Comparison of ENCODE assay signal across 9 mouse cellular contexts in the genomic region with DNA sequence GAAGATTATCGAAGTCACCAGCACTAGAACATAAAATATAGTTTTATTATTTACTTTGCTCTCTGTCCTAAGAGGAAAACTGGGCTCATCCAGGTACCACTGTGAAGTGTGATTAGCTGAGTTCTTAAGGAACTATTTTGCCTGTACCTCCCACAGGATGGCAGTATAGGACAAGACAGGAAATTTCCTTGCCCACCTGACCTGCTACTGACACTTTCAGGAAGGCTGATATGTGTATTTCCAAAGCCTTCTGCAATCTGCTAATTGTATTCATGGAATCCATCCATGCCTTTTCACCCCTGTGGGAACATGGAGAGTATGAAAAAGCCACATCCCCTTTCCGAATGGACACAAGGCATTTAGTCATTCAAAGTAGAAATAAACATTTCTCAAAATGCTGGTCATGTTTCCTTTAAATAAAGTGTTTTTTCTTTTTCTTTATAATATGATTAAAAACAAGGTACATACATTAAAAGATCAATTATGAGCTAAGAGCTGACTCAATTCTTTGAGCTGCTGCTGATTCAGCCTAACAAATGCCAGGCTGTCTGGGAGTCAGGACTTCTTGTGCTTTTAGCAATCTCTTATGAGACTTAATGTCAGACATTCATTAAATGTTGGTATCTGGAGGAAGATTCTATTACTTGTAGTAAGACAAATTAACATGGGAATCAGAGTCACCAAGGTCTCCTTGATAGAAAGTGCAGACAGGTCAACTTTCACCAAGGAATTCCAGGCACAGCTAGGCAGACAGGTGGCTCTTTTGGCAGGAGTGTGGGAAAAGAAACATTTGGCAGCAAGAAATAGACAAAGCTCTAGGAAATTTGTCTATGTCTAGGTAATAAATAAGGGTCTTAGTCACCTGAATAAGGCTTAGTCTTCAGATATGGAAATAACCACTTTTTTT.
DNase-seq lines count a peak whose midpoint lies in the region; ATAC-seq and TF ChIP-seq lines count a peak whose summit lies in the region.
"Had no signal": no experiment of that assay in that cellular context is flagged by ENCODE, and none has a peak within 500 bp of the region (broad histone marks: within the 10 kb centered on the region; RNA-seq: fewer than 3 reads in every experiment).

No protein-coding gene starts in this region.

- H3K9me3 ChIP-seq in heart, embryonic 11.5 days (replicated peaks; ENCODE audit: control insufficient read depth, low read length): no peaks in the 10 kb centered on the region
- H3K9me3 ChIP-seq in forebrain, embryonic 12.5 days: no peaks in the 10 kb centered on the region
- no peaks in the 10 kb centered on the region for H3K9me3 ChIP-seq in liver, embryonic 12.5 days (replicated peaks)
- H3K9me3 ChIP-seq: lung, embryonic 15.5 days had no signal

- no peak overlapping the region for H3K4me3 ChIP-seq in heart, adult 2 months
- H3K4me3 ChIP-seq in heart, embryonic 11.5 days (ENCODE audit: low read depth, low read length): no peak overlapping the region
- no peak overlapping the region for H3K4me3 ChIP-seq in forebrain, embryonic 12.5 days (replicated peaks)
- H3K4me3 ChIP-seq in liver, embryonic 12.5 days: no peak overlapping the region
- H3K4me3 ChIP-seq: lung, embryonic 15.5 days had no signal

- H3K4me2 ChIP-seq in heart, embryonic 11.5 days: no peak overlapping the region
- no peak overlapping the region for H3K4me2 ChIP-seq in forebrain, embryonic 12.5 days
- H3K4me2 ChIP-seq in liver, embryonic 12.5 days: no peak overlapping the region
- H3K4me2 ChIP-seq: lung, embryonic 15.5 days had no signal

- no peak for ATAC-seq in heart, embryonic 11.5 days (replicated peaks; ENCODE audit: insufficient number of reproducible peaks, low FRiP score, low TSS enrichment)
- ATAC-seq in forebrain, embryonic 12.5 days (ENCODE audit: low FRiP score): peak; percentile 44; the same call in 1 of the 2 replicates
- no peak for ATAC-seq in liver, embryonic 12.5 days
- ATAC-seq in erythroid progenitor cell, adult 5-6 weeks (replicated peaks; ENCODE audit: low FRiP score, poor library complexity, severe bottlenecking): no peak

- WGBS in heart, adult 2 months: 42% methylated on average over 2 of the region's 2 CpGs
- WGBS in heart, embryonic 11.5 days (ENCODE audit: insufficient replicate concordance): 56% methylated on average over 2 of the region's 2 CpGs
- 66% methylated on average over 2 of the region's 2 CpGs for WGBS in forebrain, embryonic 12.5 days
- WGBS in liver, embryonic 12.5 days (ENCODE audit: insufficient replicate concordance): 44% methylated on average over 2 of the region's 2 CpGs

- H3K4me1 ChIP-seq in heart, adult 2 months (ENCODE audit: control insufficient read depth, insufficient read depth, low read length): no peaks in the 10 kb centered on the region
- H3K4me1 ChIP-seq in heart, embryonic 11.5 days (ENCODE audit: control insufficient read depth, insufficient read depth, low read length): no peaks in the 10 kb centered on the region
- 0 out of 2 replicates have a peak, but pooled peaks cover 3% of the 10 kb centered on the region for H3K4me1 ChIP-seq in forebrain, embryonic 12.5 days
- no peaks in the 10 kb centered on the region for H3K4me1 ChIP-seq in liver, embryonic 12.5 days
- H3K4me1 ChIP-seq: lung, embryonic 15.5 days had no signal

- H3K79me2 ChIP-seq in heart, adult 2 months (replicated peaks; ENCODE audit: control insufficient read depth, insufficient read depth, low read length): no peaks in the 10 kb centered on the region

- no peak for TF ChIP-seq EP300 in heart, adult 2 months (IDR thresholded peaks at IDR 0.05; ENCODE audit: insufficient read depth, low read depth, low read length)

- no peaks in the 10 kb centered on the region for H3K36me3 ChIP-seq in heart, adult 2 months (ENCODE audit: control insufficient read depth, insufficient read depth, low read length)
- no peaks in the 10 kb centered on the region for H3K36me3 ChIP-seq in heart, embryonic 11.5 days (ENCODE audit: control insufficient read depth, insufficient read depth, low read length)
- H3K36me3 ChIP-seq in forebrain, embryonic 12.5 days (replicated peaks): no peaks in the 10 kb centered on the region
- H3K36me3 ChIP-seq in liver, embryonic 12.5 days: no peaks in the 10 kb centered on the region
- H3K36me3 ChIP-seq: lung, embryonic 15.5 days had no signal

- no peak overlapping the region for H3K9ac ChIP-seq in heart, adult 2 months (ENCODE audit: low read depth, low read length)
- no peak overlapping the region for H3K9ac ChIP-seq in heart, embryonic 11.5 days (ENCODE audit: low read depth, low read length)
- no peak overlapping the region for H3K9ac ChIP-seq in forebrain, embryonic 12.5 days
- no peak overlapping the region for H3K9ac ChIP-seq in liver, embryonic 12.5 days
- H3K9ac ChIP-seq: lung, embryonic 15.5 days had no signal

- DNase-seq in heart, adult 2 months: no peak
- DNase-seq in ES-CJ7 (ENCODE audit: low read depth, low spot score): peak; percentile 24
- peak; percentile 24 to 60 for DNase-seq in layer of hippocampus, postnatal 14 days (ENCODE audit: low spot score in 2 of 2)
- peak; percentile 54 for DNase-seq in telencephalon, adult 2 months (ENCODE audit: low read depth, low spot score)

- intact Hi-C loops in heart, adult 2 months (cut with DNase I): no loop called here

- TF ChIP-seq POLR2A in heart, adult 2 months (IDR thresholded peaks at IDR 0.05; ENCODE audit: insufficient read depth, low read depth, low read length): no peak

- peak; percentile 69 for TF ChIP-seq CTCF in heart, adult 2 months (IDR thresholded peaks at IDR 0.05)

- no peaks in the 10 kb centered on the region for H3K27me3 ChIP-seq in heart, adult 2 months (ENCODE audit: control insufficient read depth, insufficient read depth, low read length)
- H3K27me3 ChIP-seq in heart, embryonic 11.5 days (ENCODE audit: control insufficient read depth, insufficient read depth, low read length): no peaks in the 10 kb centered on the region
- no peaks in the 10 kb centered on the region for H3K27me3 ChIP-seq in forebrain, embryonic 12.5 days
- H3K27me3 ChIP-seq in liver, embryonic 12.5 days (replicated peaks): no peaks in the 10 kb centered on the region
- H3K27me3 ChIP-seq: lung, embryonic 15.5 days had no signal

- no peak overlapping the region for H3K27ac ChIP-seq in heart, adult 2 months
- no peak overlapping the region for H3K27ac ChIP-seq in heart, embryonic 11.5 days (ENCODE audit: low read depth, low read length)
- no peak overlapping the region for H3K27ac ChIP-seq in forebrain, embryonic 12.5 days
- no peak overlapping the region for H3K27ac ChIP-seq in liver, embryonic 12.5 days
- H3K27ac ChIP-seq: lung, embryonic 15.5 days had no signal

Comparison
In these comparisons a context has a peak if more than half of its experiments do, and no peak if none do; other contexts are left out.
1. DNase-seq: peak in ES-CJ7 (single experiment), layer of hippocampus, postnatal 14 days (2 of 2) and telencephalon, adult 2 months (single experiment); none in heart, adult 2 months (0 of 2).